Mouse (Mus musculus) C2C12 (cell line): ENCODE results near the gene Rnf213. TPM values are rescaled to one million over a fixed set of nuclear protein-coding genes. Genes with fewer than 3 reads are reported as not detected.

Experiments
- H3K27me3 ChIP-seq: one replicate; pipeline ENCODE4 v1.6.1; 2011; ENCODE audit not compliant: control insufficient read depth, insufficient read depth, insufficient read length
- H3K36me3 ChIP-seq: one replicate; pipeline ENCODE4 v1.6.1; 2011; ENCODE audit not compliant: control insufficient read depth, insufficient read depth
- H3K4me3 ChIP-seq: one replicate; pipeline ENCODE4 v1.5.1; 2011; ENCODE audit warnings: mild to moderate bottlenecking, control low read depth; ENCODE audit not compliant: poor library complexity, insufficient read depth, severe bottlenecking
- H3K79me2 ChIP-seq: one replicate; pipeline ENCODE4 v1.6.1; 2011; ENCODE audit not compliant: control insufficient read depth, insufficient read depth
- H3K79me3 ChIP-seq: one replicate; pipeline ENCODE4 v1.6.1; 2011; ENCODE audit warnings: low read depth, control low read depth
- H3ac ChIP-seq: one replicate; pipeline ENCODE3; 2011; ENCODE audit warnings: low read depth; ENCODE audit not compliant: control insufficient read depth, insufficient read length
- CEBPB ChIP-seq: IDR thresholded peaks from one replicate; pipeline ENCODE4 v1.6.1; 2011; ENCODE audit warnings: low read depth, mild to moderate bottlenecking, control low read depth, moderate library complexity
- CTCF ChIP-seq: IDR thresholded peaks from one replicate; pipeline ENCODE4 v1.5.1; 2011; ENCODE audit not compliant: control insufficient read depth, insufficient read depth, insufficient read length
- FOSL1 ChIP-seq: IDR thresholded peaks from one replicate; pipeline ENCODE4 v1.8.0; 2011; ENCODE audit warnings: mild to moderate bottlenecking, low read length; ENCODE audit not compliant: poor library complexity, insufficient read depth, severe bottlenecking
- MAX ChIP-seq: IDR thresholded peaks from one replicate; pipeline ENCODE4 v1.6.1; 2011; ENCODE audit warnings: mild to moderate bottlenecking, control low read depth
- MYOD1 ChIP-seq: IDR thresholded peaks from one replicate; pipeline ENCODE4 v1.6.1; 2011; ENCODE audit warnings: low read depth; ENCODE audit not compliant: control insufficient read depth, insufficient read length
- MYOG ChIP-seq: IDR thresholded peaks from one replicate; pipeline ENCODE4 v1.6.1; 2011; ENCODE audit not compliant: control insufficient read depth, insufficient read length; ENCODE audit errors: extremely low read depth
- USF1 ChIP-seq: IDR thresholded peaks from one replicate; pipeline ENCODE4 v1.6.1; 2011; ENCODE audit warnings: low read depth, mild to moderate bottlenecking, control low read depth, moderate library complexity
- polyA plus RNA-seq: library from polyadenylated mRNA; unstranded; fragments of >200 nt; fragmentation: generic; extraction: Trizol; gene quantifications from one replicate; pipeline ENCODE4 v1.2.1, GENCODE M21; 2012; ENCODE audit warnings: missing spikeins

Rnf213 gene
- polyA plus RNA-seq, 1 experiment = 6.3 TPM

DNA sequence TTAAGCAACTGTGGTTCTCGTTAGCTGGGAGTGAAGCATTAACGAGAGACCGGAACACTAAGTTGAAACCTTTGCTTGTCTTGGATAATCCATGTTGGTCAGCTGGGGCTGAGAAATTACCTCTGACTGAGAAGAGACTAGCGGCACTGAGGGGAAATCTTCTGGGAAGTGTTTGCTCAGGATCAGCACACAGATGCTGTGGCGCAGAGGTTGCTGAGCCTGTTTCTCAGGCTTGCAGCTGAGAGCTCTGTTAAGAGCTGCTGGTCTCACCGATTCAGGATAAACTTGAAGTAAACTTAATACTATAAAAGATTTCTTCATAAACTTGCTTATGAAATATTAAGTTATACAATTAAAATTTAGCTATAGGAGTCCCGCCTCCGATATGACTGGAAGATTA is 45.9 kb downstream of the Rnf213 start:
- Histone ChIP-seq H3K79me3 (no peaks in the 10 kb centered on the region), H3K4me3 (no peak overlapping the region), H3K79me2 (no peaks in the 10 kb centered on the region), H3ac (no peak overlapping the region), H3K27me3 (no peaks in the 10 kb centered on the region), H3K36me3 (peaks cover 100% of the 10 kb centered on the region)
- no peak for TF ChIP-seq CTCF
- no peak for TF ChIP-seq CEBPB
- no peak for TF ChIP-seq MYOD1
- TF ChIP-seq FOSL1 = no peak
- no peak for TF ChIP-seq MYOG
- no peak for TF ChIP-seq USF1
- TF ChIP-seq MAX = no peak

GRCm38 (mm10) chr11:119442199-119442598 is 49.3 kb downstream of the Rnf213 start:
- Histone ChIP-seq H3K79me2 (no peaks in the 10 kb centered on the region), H3K27me3 (no peaks in the 10 kb centered on the region), H3K79me3 (no peaks in the 10 kb centered on the region), H3K4me3 (no peak overlapping the region), H3K36me3 (peaks cover 100% of the 10 kb centered on the region), H3ac (no peak overlapping the region)
- TF ChIP-seq MAX = no peak
- TF ChIP-seq FOSL1 = no peak
- TF ChIP-seq CTCF = no peak
- TF ChIP-seq MYOG = no peak
- TF ChIP-seq USF1 = no peak
- no peak for TF ChIP-seq MYOD1
- no peak for TF ChIP-seq CEBPB

GRCm38 (mm10) chr11:119443442-119443841 is 50.5 kb downstream of the Rnf213 start:
- Histone ChIP-seq H3K27me3 (no peaks in the 10 kb centered on the region), H3ac (no peak overlapping the region), H3K79me3 (no peaks in the 10 kb centered on the region), H3K36me3 (peaks cover 99% of the 10 kb centered on the region), H3K4me3 (no peak overlapping the region), H3K79me2 (no peaks in the 10 kb centered on the region)
- TF ChIP-seq CEBPB (no peak), MYOD1 (no peak), CTCF (no peak), FOSL1 (no peak), MYOG (no peak), USF1 (no peak), MAX (no peak)

DNA sequence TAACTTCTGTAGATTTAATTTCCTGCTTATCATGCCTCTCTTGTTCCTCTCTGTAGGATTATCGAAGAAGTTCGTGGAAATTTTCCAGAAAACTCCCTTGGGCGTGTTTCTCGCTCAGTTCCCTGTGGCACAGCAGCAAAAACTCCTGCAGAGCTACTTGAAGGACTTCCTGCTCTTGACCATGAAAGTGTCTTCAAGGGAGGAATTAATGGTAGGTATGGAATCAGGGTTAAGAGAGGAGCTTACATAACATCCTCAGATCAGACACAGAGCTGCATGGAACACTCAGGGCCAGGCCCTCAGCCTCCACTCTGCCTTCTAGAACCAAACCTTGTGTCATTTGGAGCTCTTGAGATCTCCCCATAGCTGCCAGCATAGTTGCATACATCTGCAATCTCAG is 63.2 kb downstream of the Rnf213 start:
- no peak for TF ChIP-seq USF1
- TF ChIP-seq MYOG = no peak
- no peak for TF ChIP-seq MAX
- no peak for TF ChIP-seq CEBPB
- no peak for TF ChIP-seq MYOD1
- TF ChIP-seq CTCF = no peak
- TF ChIP-seq FOSL1 = no peak
- Histone ChIP-seq H3ac (no peak overlapping the region), H3K27me3 (no peaks in the 10 kb centered on the region), H3K36me3 (peaks cover 91% of the 10 kb centered on the region), H3K79me2 (no peaks in the 10 kb centered on the region), H3K4me3 (no peak overlapping the region), H3K79me3 (no peaks in the 10 kb centered on the region)

GRCm38 (mm10) chr11:119477876-119478275 is 85.0 kb downstream of the Rnf213 start:
- Histone ChIP-seq H3K79me3 (no peaks in the 10 kb centered on the region), H3ac (no peak overlapping the region), H3K4me3 (no peak overlapping the region), H3K79me2 (no peaks in the 10 kb centered on the region), H3K36me3 (peaks cover 96% of the 10 kb centered on the region), H3K27me3 (no peaks in the 10 kb centered on the region)
- TF ChIP-seq CTCF = no peak
- no peak for TF ChIP-seq MAX
- TF ChIP-seq USF1 = no peak
- no peak for TF ChIP-seq FOSL1
- TF ChIP-seq CEBPB = no peak
- TF ChIP-seq MYOD1 = no peak
- no peak for TF ChIP-seq MYOG

GRCm38 (mm10) chr11:119490861-119491689 is 98.2 kb downstream of the Rnf213 start, which contains the start of gene Endov:
TSS of gene Endov (plus strand) at chr11:119491347.
- no peak for TF ChIP-seq MYOG
- TF ChIP-seq USF1 = no peak
- TF ChIP-seq CEBPB = no peak
- no peak for TF ChIP-seq MYOD1
- peak; percentile 90 for TF ChIP-seq CTCF
- peak; percentile 84 for TF ChIP-seq MAX
- TF ChIP-seq FOSL1 = no peak
- peaks cover 31% of the 10 kb centered on the region for H3K36me3 ChIP-seq
- peaks cover 42% of the 10 kb centered on the region for H3K79me2 ChIP-seq
- no peaks in the 10 kb centered on the region for H3K27me3 ChIP-seq
- peak within 1 kb of the TSS; percentile 87 for H3K4me3 ChIP-seq
- peaks cover 13% of the 10 kb centered on the region for H3K79me3 ChIP-seq
- H3ac ChIP-seq = peak within 1 kb of the TSS; percentile 95
